Mouse (Mus musculus): ENCODE data around the gene Lekr1. TPM values are rescaled to one million over a fixed set of nuclear protein-coding genes. Genes with fewer than 3 reads are reported as not detected.

Gene Lekr1
- polyA plus RNA-seq, 1 experiment from 2014 or later = 3.4 TPM

- no peak for TF ChIP-seq CTCF (IDR thresholded peaks at IDR 0.05; ENCODE audit: low read depth)
- Histone ChIP-seq H3K27ac (ENCODE audit: low read depth, low read length) (no peak overlapping the region), H3K9ac (ENCODE audit: low read depth, low read length) (no peak overlapping the region), H3K4me1 (replicated peaks; ENCODE audit: control insufficient read depth, insufficient read depth, low read length) (no peaks in the 10 kb centered on the region), H3K4me2 (replicated peaks; ENCODE audit: low read depth) (no peak overlapping the region), H3K27me3 (replicated peaks; ENCODE audit: control insufficient read depth, insufficient read depth, low read length) (no peaks in the 10 kb centered on the region), H3K36me3 (ENCODE audit: control insufficient read depth, insufficient read depth) (no peaks in the 10 kb centered on the region), H3K9me3 (ENCODE audit: control insufficient read depth) (no peaks in the 10 kb centered on the region), H3K4me3 (ENCODE audit: low read depth, low read length) (no peak overlapping the region)
- ATAC-seq = 0 out of 2 replicates have a peak, but pooled peaks have one; percentile 13
- WGBS = 59% methylated on average over 10 of the region's 10 CpGs
Measured at GRCm38 (mm10) chr3:65871609-65872272, 205.7 kb downstream of the Lekr1 start.

- no peak overlapping the region for H3K9ac ChIP-seq (ENCODE audit: low read depth, low read length)
- no peak for TF ChIP-seq CTCF (IDR thresholded peaks at IDR 0.05; ENCODE audit: low read depth)
- no peak overlapping the region for H3K27ac ChIP-seq (ENCODE audit: low read depth, low read length)
- H3K9me3 ChIP-seq (ENCODE audit: control insufficient read depth) = no peaks in the 10 kb centered on the region
- H3K4me3 ChIP-seq (ENCODE audit: low read depth, low read length) = no peak overlapping the region
- WGBS = 72% methylated on average over 13 of the region's 13 CpGs
- no peaks in the 10 kb centered on the region for H3K36me3 ChIP-seq (ENCODE audit: control insufficient read depth, insufficient read depth)
- no peak for ATAC-seq
- no peaks in the 10 kb centered on the region for H3K27me3 ChIP-seq (replicated peaks; ENCODE audit: control insufficient read depth, insufficient read depth, low read length)
- no peak overlapping the region for H3K4me2 ChIP-seq (replicated peaks; ENCODE audit: low read depth)
- no peaks in the 10 kb centered on the region for H3K4me1 ChIP-seq (replicated peaks; ENCODE audit: control insufficient read depth, insufficient read depth, low read length)
Measured at GRCm38 (mm10) chr3:65873093-65873830, 207.2 kb downstream of the Lekr1 start.

Small RNA genes within 50 kb of the gene (microRNA-seq; reads per million reads assigned to microRNA genes)
- not detected for gene Mir8120

Other genes with a start within 250 kb of the Lekr1 start
- 26.0 and 26.6 TPM in 2 replicates for gene Tiparp, start 137.8 kb upstream of the Lekr1 start, polyA plus RNA-seq (2015; fragmentation: Nextera tagmentation; extraction: Ambion mirVana)